Mouse (Mus musculus): ENCODE results near the gene Vmn1r193. TPM values are rescaled to one million over a fixed set of nuclear protein-coding genes. Genes with fewer than 3 reads are reported as not detected.

The Vmn1r193 gene
- polyA plus RNA-seq (2012; ENCODE audit: low replicate concordance): not detected in 2 replicates

GRCm38 (mm10) chr13:22223060-22223459 lies at the start of gene Vmn1r193:
Vmn1r193 (minus strand) TSS chr13:22223160.

GRCm38 (mm10) chr13:22270222-22270621 lies 47.3 kb upstream of the Vmn1r193 start, which contains the start of gene Vmn1r195:
Vmn1r195 (plus strand) TSS chr13:22270522.

GRCm38 (mm10) chr13:22243915-22244314 lies 21.0 kb upstream of the Vmn1r193 start, which contains the start of gene Vmn1r194:
Vmn1r194 (plus strand) TSS chr13:22244215.

GRCm38 (mm10) chr13:22191041-22191440 lies 31.9 kb downstream of the Vmn1r193 start, which contains the start of gene Vmn1r192:
Vmn1r192 (minus strand) TSS chr13:22191141.

GRCm38 (mm10) chr13:22183869-22184268 lies 39.1 kb downstream of the Vmn1r193 start, which contains the start of gene Vmn1r191:
Vmn1r191 (minus strand) TSS chr13:22183969.

Other genes with a start within 250 kb of the Vmn1r193 start
- gene Pom121l2, start 242.0 kb downstream of the Vmn1r193 start, polyA plus RNA-seq (2012; ENCODE audit: low replicate concordance): not detected in 2 replicates
- 0.07 TPM in 1 of 2 replicates, not detected in the other for gene Prss16, start 213.4 kb downstream of the Vmn1r193 start, polyA plus RNA-seq (2012; ENCODE audit: low replicate concordance)
- 5.0 and 29.7 TPM in 2 replicates for gene Hist1h2ah, start 187.6 kb downstream of the Vmn1r193 start, polyA plus RNA-seq (2012; ENCODE audit: low replicate concordance)
- gene Hist1h2bk, start 187.3 kb downstream of the Vmn1r193 start, polyA plus RNA-seq (2012; ENCODE audit: low replicate concordance): 7.6 and 12.2 TPM in 2 replicates
- 26.0 and 32.7 TPM in 2 replicates for gene Hist1h4i, start 181.8 kb downstream of the Vmn1r193 start, polyA plus RNA-seq (2012; ENCODE audit: low replicate concordance)
- gene Hist1h2ag, start 180.2 kb downstream of the Vmn1r193 start, polyA plus RNA-seq (2012; ENCODE audit: low replicate concordance): 21.1 and 21.8 TPM in 2 replicates
- 10.3 and 18.2 TPM in 2 replicates for gene Hist1h2bj, start 179.9 kb downstream of the Vmn1r193 start, polyA plus RNA-seq (2012; ENCODE audit: low replicate concordance)
- not detected in 2 replicates for gene Vmn1r188, start 138.7 kb downstream of the Vmn1r193 start, polyA plus RNA-seq (2012; ENCODE audit: low replicate concordance)
- not detected in 2 replicates for gene Vmn1r189, start 117.3 kb downstream of the Vmn1r193 start, polyA plus RNA-seq (2012; ENCODE audit: low replicate concordance)
- gene Vmn1r191, start 39.2 kb downstream of the Vmn1r193 start, polyA plus RNA-seq (2012; ENCODE audit: low replicate concordance): not detected in 2 replicates
- not detected in 2 replicates for gene Vmn1r192, start 32.0 kb downstream of the Vmn1r193 start, polyA plus RNA-seq (2012; ENCODE audit: low replicate concordance)
- gene Vmn1r194, start 21.1 kb upstream of the Vmn1r193 start, polyA plus RNA-seq (2012; ENCODE audit: low replicate concordance): not detected in 2 replicates
- not detected in 2 replicates for gene Vmn1r195, start 47.4 kb upstream of the Vmn1r193 start, polyA plus RNA-seq (2012; ENCODE audit: low replicate concordance)
- not detected in 2 replicates for gene Vmn1r196, start 66.8 kb upstream of the Vmn1r193 start, polyA plus RNA-seq (2012; ENCODE audit: low replicate concordance)
- not detected in 2 replicates for gene Vmn1r197, start 101.4 kb upstream of the Vmn1r193 start, polyA plus RNA-seq (2012; ENCODE audit: low replicate concordance)
- gene Vmn1r198, start 127.2 kb upstream of the Vmn1r193 start, polyA plus RNA-seq (2012; ENCODE audit: low replicate concordance): not detected in 2 replicates
- gene Vmn1r199, start 156.7 kb upstream of the Vmn1r193 start, polyA plus RNA-seq (2012; ENCODE audit: low replicate concordance): not detected in 2 replicates
- gene Vmn1r200, start 167.2 kb upstream of the Vmn1r193 start, polyA plus RNA-seq (2012; ENCODE audit: low replicate concordance): not detected in 2 replicates
- gene Vmn1r201, start 248.8 kb upstream of the Vmn1r193 start, polyA plus RNA-seq (2012; ENCODE audit: low replicate concordance): not detected in 2 replicates

Data from leukemia stem cell, adult 10-12 weeks (primary cell).